In the genomic region with DNA sequence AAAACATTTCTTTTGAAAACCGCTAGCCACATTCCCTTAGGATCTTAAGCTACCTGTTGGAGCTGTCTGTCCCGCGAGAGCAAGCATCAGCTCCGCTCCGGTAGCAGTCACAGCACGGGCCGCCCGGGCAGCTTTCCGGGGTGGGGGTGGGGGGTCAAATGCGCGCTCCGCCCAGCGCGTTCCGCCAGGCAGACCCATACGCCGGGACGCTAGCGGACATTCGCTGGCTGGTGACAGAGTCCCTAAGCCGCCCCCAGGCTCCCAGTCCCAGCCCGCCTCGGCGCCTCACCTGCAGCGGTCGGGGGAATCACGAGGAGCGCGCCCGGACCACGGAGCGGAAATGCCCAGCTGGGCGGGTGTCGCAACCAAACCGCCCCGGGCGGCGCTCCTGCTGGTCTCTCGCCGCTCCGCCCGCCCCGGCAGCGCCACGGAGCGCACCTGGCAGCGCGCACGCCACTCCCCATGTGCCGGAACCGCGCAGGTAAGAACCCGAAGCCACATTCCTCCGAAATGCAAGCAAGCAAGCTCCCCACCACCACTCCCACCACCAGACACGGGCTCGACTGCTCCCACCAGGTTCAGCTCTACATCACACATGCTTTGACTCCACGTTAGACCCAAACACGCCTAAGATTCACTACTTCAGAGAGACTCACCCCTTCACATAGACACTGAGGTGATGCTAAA, we compare ENCODE assay signal across 8 mouse cellular contexts. TPM values are rescaled to one million over a fixed set of nuclear protein-coding genes. Genes with fewer than 3 reads are reported as not detected.
DNase-seq lines count a peak whose midpoint lies in the region; ATAC-seq and TF ChIP-seq lines count a peak whose summit lies in the region.

No protein-coding gene starts in this region.

- H3K9ac ChIP-seq in embryonic facial prominence, embryonic 15.5 days: peak overlapping the region; percentile 42
- peak overlapping the region; percentile 95 for H3K9ac ChIP-seq in liver, adult 2 months (ENCODE audit: low read depth, low read length)

- H3K79me2 ChIP-seq in C2C12 (ENCODE audit: control insufficient read depth, insufficient read depth): peaks cover 26% of the 10 kb centered on the region
- H3K79me2 ChIP-seq in liver, adult 2 months (ENCODE audit: control insufficient read depth, insufficient read depth, low read length): peaks cover 7% of the 10 kb centered on the region
- no peaks in the 10 kb centered on the region for H3K79me2 ChIP-seq in myocyte (ENCODE audit: control insufficient read depth, insufficient read depth)

- H3K9me3 ChIP-seq in embryonic facial prominence, embryonic 15.5 days (replicated peaks): no peaks in the 10 kb centered on the region

- H3K4me3 ChIP-seq in C2C12 (ENCODE audit: insufficient read depth, poor library complexity, severe bottlenecking) (peak overlapping the region; percentile 42), myocyte (peak overlapping the region; percentile 33)
- H3K4me3 ChIP-seq in bone marrow, adult 2 months (replicated peaks; ENCODE audit: control insufficient read depth, low read depth, low read length): peak overlapping the region; percentile 46
- H3K4me3 ChIP-seq in embryonic facial prominence, embryonic 15.5 days (replicated peaks): peak overlapping the region; percentile 61
- peak overlapping the region; percentile 93 for H3K4me3 ChIP-seq in liver, adult 2 months (ENCODE audit: insufficient read depth, low read depth, low read length)

- H3K79me3 ChIP-seq in C2C12 (ENCODE audit: low read depth): peaks cover 9% of the 10 kb centered on the region

- TF ChIP-seq CTCF in C2C12 (IDR thresholded peaks at IDR 0.05; ENCODE audit: control insufficient read depth, insufficient read depth, insufficient read length): no peak
- no peak for TF ChIP-seq CTCF in bone marrow, adult 2 months (IDR thresholded peaks at IDR 0.05; ENCODE audit: control insufficient read depth, insufficient read depth, low read length)
- no peak for TF ChIP-seq CTCF in liver, adult 2 months (IDR thresholded peaks at IDR 0.05; ENCODE audit: low read depth, low read length)

- WGBS in bone marrow, adult 2 months: under 1% methylated on average over 58 of the region's 58 CpGs
- WGBS in embryonic facial prominence, embryonic 15.5 days: 3% methylated on average over 58 of the region's 58 CpGs
- 1% methylated on average over 56 of the region's 58 CpGs for WGBS in liver, adult 2 months

- peak; percentile 35 to 44 for DNase-seq in heart, adult 9 months (ENCODE audit: low spot score in 2 of 2)
- peak; percentile 80 for DNase-seq in kidney, adult 9 months
- DNase-seq in liver, adult 2 months (ENCODE audit: extremely low read depth, low read depth, low spot score): peak; percentile 71
- DNase-seq in spleen, postnatal 36 days (ENCODE audit: low spot score in 2 of 2): peak; percentile 48 to 59

- peak overlapping the region; percentile 72 for H3ac ChIP-seq in C2C12 (ENCODE audit: control insufficient read depth, insufficient read length, low read depth)
- H3ac ChIP-seq in myocyte (ENCODE audit: control insufficient read depth, insufficient read length): peak overlapping the region; percentile 54

- peak overlapping the region; percentile 92 for H3K4me2 ChIP-seq in embryonic facial prominence, embryonic 15.5 days (replicated peaks)
- H3K4me2 ChIP-seq in myocyte (ENCODE audit: low read depth): peak overlapping the region; percentile 86

- H3K36me3 ChIP-seq in C2C12 (ENCODE audit: control insufficient read depth, insufficient read depth) (peaks cover 4% of the 10 kb centered on the region), myocyte (ENCODE audit: control insufficient read depth, insufficient read depth) (no peaks in the 10 kb centered on the region)
- H3K36me3 ChIP-seq in embryonic facial prominence, embryonic 15.5 days: no peaks in the 10 kb centered on the region
- no peaks in the 10 kb centered on the region for H3K36me3 ChIP-seq in liver, adult 2 months (ENCODE audit: control insufficient read depth, insufficient read depth, low read length)

- no peak overlapping the region for H3K27ac ChIP-seq in bone marrow, adult 2 months (ENCODE audit: control insufficient read depth, insufficient read depth, low read depth, low read length, poor library complexity)
- H3K27ac ChIP-seq in embryonic facial prominence, embryonic 15.5 days (replicated peaks): no peak overlapping the region
- H3K27ac ChIP-seq in liver, adult 2 months (replicated peaks; ENCODE audit: insufficient read depth, low read depth, low read length): peak overlapping the region; percentile 100

- peak; percentile 57; the same call in 1 of the 2 replicates for ATAC-seq in embryonic facial prominence, embryonic 15.5 days (ENCODE audit: insufficient number of reproducible peaks, low FRiP score, low TSS enrichment, low read depth)

- H3K27me3 ChIP-seq in C2C12 (ENCODE audit: control insufficient read depth, insufficient read depth, insufficient read length) (no peaks in the 10 kb centered on the region), myocyte (ENCODE audit: control insufficient read depth, insufficient read depth, insufficient read length) (no peaks in the 10 kb centered on the region)
- H3K27me3 ChIP-seq in embryonic facial prominence, embryonic 15.5 days: no peaks in the 10 kb centered on the region
- H3K27me3 ChIP-seq in liver, adult 2 months (ENCODE audit: control insufficient read depth, insufficient read depth, low read length): no peaks in the 10 kb centered on the region

- TF ChIP-seq POLR2A in bone marrow, adult 2 months (IDR thresholded peaks at IDR 0.05; ENCODE audit: borderline replicate concordance, control insufficient read depth, low read depth, low read length): no peak; the same call in 1 of the 2 replicates
- TF ChIP-seq POLR2A in liver, adult 2 months (IDR thresholded peaks at IDR 0.05; ENCODE audit: extremely low read depth, insufficient read depth, low read length): peak; percentile 71
- peak; percentile 47 for TF ChIP-seq POLR2A in myocyte (IDR thresholded peaks at IDR 0.05; ENCODE audit: insufficient read length, low read depth)

- H3K4me1 ChIP-seq in bone marrow, adult 2 months (ENCODE audit: control insufficient read depth, insufficient read depth, low read length): no peaks in the 10 kb centered on the region
- H3K4me1 ChIP-seq in embryonic facial prominence, embryonic 15.5 days: no peaks in the 10 kb centered on the region
- H3K4me1 ChIP-seq in liver, adult 2 months (ENCODE audit: control insufficient read depth, insufficient read depth, low read length): peaks cover 17% of the 10 kb centered on the region

TF ChIP-seq in C2C12, 6 proteins besides CTCF, POLR2A, EP300 and RAD21:
- TF ChIP-seq CEBPB (IDR thresholded peaks at IDR 0.05; ENCODE audit: low read depth) (peak; percentile 36), MAX (IDR thresholded peaks at IDR 0.05) (no peak)
TF ChIP-seq in C2C12: peak in this region for 1.

TF ChIP-seq in myocyte, 11 proteins besides CTCF, POLR2A, EP300 and RAD21:
- TF ChIP-seq USF1 (IDR thresholded peaks at IDR 0.05; ENCODE audit: low read depth) (no peak), CEBPB (IDR thresholded peaks at IDR 0.05; ENCODE audit: insufficient read depth, poor library complexity, severe bottlenecking) (peak; percentile 27; the same call in 1 of the 2 replicates), POLR2AphosphoS2 (IDR thresholded peaks at IDR 0.05; ENCODE audit: insufficient read length, low read depth) (no peak), MYOD1 (IDR thresholded peaks at IDR 0.05; ENCODE audit: control insufficient read depth in 1 of 3, insufficient read length in 2 of 3, low read depth in 2 of 3) (peak in 1 of 3 experiments; percentile 26), MAX (IDR thresholded peaks at IDR 0.05; ENCODE audit: low read depth) (no peak), TCF3 (IDR thresholded peaks at IDR 0.05; ENCODE audit: insufficient read length, low read depth) (no peak), REST (IDR thresholded peaks at IDR 0.05; ENCODE audit: insufficient read depth, insufficient read length) (no peak), TCF12 (IDR thresholded peaks at IDR 0.05; ENCODE audit: insufficient read depth, poor library complexity, severe bottlenecking) (no peak), SRF (IDR thresholded peaks at IDR 0.05; ENCODE audit: control insufficient read depth, insufficient read length, low read depth) (no peak), E2F4 (IDR thresholded peaks at IDR 0.05; ENCODE audit: insufficient read depth) (no peak), MYOG (IDR thresholded peaks at IDR 0.05; ENCODE audit: control insufficient read depth in 1 of 3, insufficient read depth in 1 of 3, insufficient read length in 2 of 3, low read depth in 2 of 3) (peak in 2 of 3 experiments; percentile 35 to 37)

RNA-seq across cellular contexts. Expression of a gene that starts 0.6 kb away (rescaled TPM):
- polyA plus RNA-seq in C2C12 (2012; fragmentation: generic; extraction: Trizol) (18.1 TPM), myocyte (2012; fragmentation: generic; extraction: Trizol) (17.0 TPM)
- polyA plus RNA-seq in bone marrow, adult 2 months (2011; ENCODE audit: insufficient read depth, insufficient read length, low replicate concordance, missing spikeins): 4.6 and 15.9 TPM in 2 replicates
- 10.8 and 12.5 TPM in 2 replicates for polyA plus RNA-seq in embryonic facial prominence, embryonic 15.5 days (2015; fragmentation: Nextera tagmentation; extraction: Ambion mirVana)
- 122 and 144 TPM in 2 replicates for total RNA-seq in liver, adult 2 months (2014; rRNA removed)
- 187 and 252 TPM in 2 replicates for polyA plus RNA-seq in liver, adult 2 months (2012; rRNA removed)

Comparison
In these comparisons a context has a peak if more than half of its experiments do, and no peak if none do; other contexts are left out.
1. H3K4me3 ChIP-seq: peak in every context shown above with its lines; median percentile 93 in liver, adult 2 months; 61 in embryonic facial prominence, embryonic 15.5 days; 46 in bone marrow, adult 2 months; 42 in C2C12; 33 in myocyte.